Mouse (Mus musculus) CH12.LX (cell line): ENCODE data around the gene Mctp1.

Experiments used
- CHD2 ChIP-seq: IDR thresholded peaks from 2 replicates; pipeline ENCODE4 v1.6.1; 2011; ENCODE audit warnings: low read length, improper control_type of control experiment
- JUND ChIP-seq: conservative IDR thresholded peaks from 2 replicates; pipeline ENCODE4 v1.6.1; 2011; ENCODE audit warnings: low read depth, low read length, improper control_type of control experiment
- MEF2A ChIP-seq: IDR thresholded peaks from 2 replicates; pipeline ENCODE4 v1.6.1; 2014; ENCODE audit warnings: low read depth, mild to moderate bottlenecking, inconsistent platforms, low read length, improper control_type of control experiment, borderline replicate concordance
- NRF1 ChIP-seq: IDR thresholded peaks from 2 replicates; pipeline ENCODE4 v1.6.1; 2014; ENCODE audit warnings: low read depth, mild to moderate bottlenecking, inconsistent platforms, low read length, improper control_type of control experiment, moderate library complexity
- POLR2A ChIP-seq: IDR thresholded peaks from 2 replicates; pipeline ENCODE4 v1.6.1; 2011; ENCODE audit warnings: low read depth, mild to moderate bottlenecking, improper control_type of control experiment, low read length
- UBTF ChIP-seq: IDR thresholded peaks from 2 replicates; pipeline ENCODE4 v1.6.1; 2012; ENCODE audit warnings: low read depth, mild to moderate bottlenecking, inconsistent platforms, low read length, improper control_type of control experiment, moderate library complexity
- ZC3H11A ChIP-seq: IDR thresholded peaks from 2 replicates; pipeline ENCODE4 v1.6.1; 2012; ENCODE audit warnings: low read depth, mild to moderate bottlenecking, inconsistent platforms, low read length, improper control_type of control experiment
- ZNF384 ChIP-seq: IDR thresholded peaks from 2 replicates; pipeline ENCODE4 v1.6.1; 2012; ENCODE audit warnings: low read depth, low read length, improper control_type of control experiment, inconsistent platforms

DNA sequence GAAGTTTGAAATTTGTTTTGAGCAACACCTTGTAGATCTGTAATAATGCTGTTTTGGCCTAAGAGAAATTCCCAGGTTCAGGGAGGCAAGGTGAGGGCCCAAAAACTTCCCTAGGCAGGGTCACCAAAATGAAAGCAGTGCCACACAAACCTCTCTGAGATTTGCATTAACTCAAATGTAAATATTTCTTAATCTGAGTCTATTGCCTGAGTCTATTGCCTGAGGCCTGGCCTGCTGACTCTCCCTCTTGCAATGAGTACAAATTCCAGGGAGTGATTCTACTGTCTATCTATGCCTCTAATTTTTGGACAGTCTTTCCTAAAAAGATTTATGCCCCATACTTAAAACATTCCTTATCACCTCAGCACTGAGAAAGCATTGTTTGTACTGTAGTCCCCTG lies 143.0 kb downstream of the Mctp1 start:
- TF ChIP-seq MEF2A, result no peak
- no peak for TF ChIP-seq UBTF
- no peak for TF ChIP-seq CHD2
- TF ChIP-seq JUND, result no peak
- TF ChIP-seq POLR2A, result no peak
- no peak for TF ChIP-seq NRF1
- no peak for TF ChIP-seq ZNF384
- TF ChIP-seq ZC3H11A, result no peak
